Mouse (Mus musculus) CD4-positive, CD25-positive, alpha-beta regulatory T cell, adult 2 months (primary cell): ENCODE results near the gene Ltf.

Experiments used
- DNase-seq: peaks from one replicate; pipeline ENCODE4 v3.0.0-alpha.2; 2012; ENCODE audit warnings: low read depth, low spot score

The Ltf gene

DNA sequence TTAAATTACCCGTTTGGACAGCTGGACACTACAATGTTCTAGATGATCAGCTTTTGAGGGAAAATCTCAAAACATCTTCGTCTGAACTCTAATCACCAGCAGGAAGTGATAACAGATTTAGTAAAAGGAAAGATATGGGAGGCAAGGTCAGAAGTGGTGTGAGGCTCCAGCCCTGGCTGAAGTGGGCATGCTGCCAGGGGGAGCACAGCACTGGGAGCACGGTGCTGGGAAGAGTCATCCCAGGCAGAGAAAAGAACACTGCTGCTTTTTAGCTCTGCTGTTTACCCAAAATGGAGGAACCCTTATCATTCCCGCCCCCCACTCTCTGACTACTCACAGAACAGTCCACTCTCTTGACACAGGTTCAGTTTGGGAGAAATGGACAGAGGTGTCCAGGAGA is 20.9 kb downstream of the Ltf start:
- DNase-seq: no peak

DNA sequence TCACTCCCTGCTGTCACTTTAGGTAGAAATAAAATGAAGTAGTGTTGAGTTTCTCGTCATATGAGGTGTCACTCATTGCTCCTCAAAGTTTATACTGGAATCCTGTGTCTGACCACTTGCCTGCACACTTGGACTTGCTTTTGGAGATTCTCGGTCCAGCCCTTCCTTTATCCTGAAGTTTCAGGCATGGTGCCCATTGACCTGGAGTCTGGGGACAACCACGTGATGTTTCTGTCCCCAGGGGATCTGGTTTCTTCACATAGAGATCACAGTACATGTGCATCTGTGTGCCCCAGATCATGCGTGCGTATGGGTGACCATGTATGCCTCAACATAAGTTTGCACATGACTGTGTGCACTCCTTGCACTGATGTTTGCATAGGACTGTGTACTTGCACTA is 23.2 kb downstream of the Ltf start:
- no peak for DNase-seq

DNA sequence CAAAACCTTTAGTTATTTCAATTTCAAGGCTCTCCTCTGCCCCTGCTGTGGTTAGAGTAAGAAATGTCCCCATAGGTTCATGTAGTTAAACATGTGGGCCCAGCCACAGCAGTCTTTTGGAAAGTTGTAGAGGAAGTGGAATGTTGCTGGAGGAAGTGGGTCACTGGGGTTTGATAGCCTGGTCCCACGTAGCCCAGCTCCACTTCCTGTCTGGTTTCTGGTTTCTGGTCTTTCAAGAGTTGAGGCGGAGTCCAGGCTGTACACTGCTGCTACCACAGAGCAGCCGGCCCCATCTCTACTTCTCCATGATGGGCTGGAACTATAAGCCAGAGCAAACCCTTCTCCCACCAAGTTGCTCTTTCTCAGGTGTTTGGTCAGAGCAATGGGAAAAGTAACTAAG is 27.2 kb downstream of the Ltf start:
- peak; percentile 54 for DNase-seq

DNA sequence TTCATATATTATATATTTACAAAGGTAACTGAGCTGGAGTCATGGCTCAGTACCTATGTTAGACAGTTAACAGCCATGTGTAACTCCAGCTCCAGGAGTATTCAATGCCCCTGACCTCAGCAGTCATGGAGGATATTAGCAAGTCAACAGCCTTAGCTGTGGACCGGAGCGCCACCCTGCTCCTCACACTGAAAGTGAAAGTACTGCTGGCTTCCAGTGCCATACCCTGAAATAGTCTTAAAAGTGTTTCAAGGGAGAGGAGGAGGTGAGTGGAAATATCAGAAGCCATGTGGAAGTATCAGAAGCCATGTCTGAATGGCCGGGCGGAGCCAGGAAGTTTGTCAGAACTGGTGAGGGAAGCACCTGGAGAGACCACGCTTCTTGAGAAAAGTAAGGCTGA is 28.2 kb downstream of the Ltf start:
- peak; percentile 61 for DNase-seq

DNA sequence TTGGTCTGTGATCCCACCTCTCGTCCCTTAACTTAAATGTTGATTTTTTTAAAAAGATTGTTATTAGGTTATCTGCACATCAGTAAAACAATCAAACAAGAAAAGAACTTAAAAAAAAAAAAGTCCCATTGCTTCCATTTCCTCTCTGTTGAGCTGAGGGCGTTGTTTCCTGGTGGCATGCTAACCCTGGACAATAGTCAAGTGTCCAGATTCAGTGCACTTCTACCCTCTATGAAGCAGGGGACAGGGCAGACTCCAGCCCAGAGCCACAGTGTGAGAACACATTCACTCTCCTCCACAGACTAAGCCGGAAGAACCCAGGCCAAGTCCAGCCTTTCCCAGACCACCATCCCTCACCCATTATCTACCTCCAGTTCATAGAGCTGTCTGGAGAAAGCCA is 29.4 kb downstream of the Ltf start:
- no peak for DNase-seq

DNA sequence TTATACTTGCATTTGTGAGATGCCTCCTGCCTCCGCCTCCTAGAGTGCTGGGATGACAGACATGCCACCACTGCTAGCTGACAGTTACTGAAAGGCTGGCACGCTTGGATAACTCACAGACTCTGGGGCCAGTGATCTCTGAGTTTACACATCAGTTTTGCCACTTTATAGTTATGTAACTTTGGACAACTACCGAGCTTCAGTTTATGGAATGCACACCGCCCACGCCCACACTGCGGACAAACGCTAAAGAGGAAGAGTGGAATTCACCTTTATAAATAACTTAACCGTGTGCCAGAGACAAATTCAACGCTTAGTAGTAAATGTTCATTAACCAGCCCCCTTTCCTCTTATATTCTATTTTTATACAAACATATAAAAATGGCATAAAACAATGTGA is 35.9 kb downstream of the Ltf start:
- DNase-seq: no peak

DNA sequence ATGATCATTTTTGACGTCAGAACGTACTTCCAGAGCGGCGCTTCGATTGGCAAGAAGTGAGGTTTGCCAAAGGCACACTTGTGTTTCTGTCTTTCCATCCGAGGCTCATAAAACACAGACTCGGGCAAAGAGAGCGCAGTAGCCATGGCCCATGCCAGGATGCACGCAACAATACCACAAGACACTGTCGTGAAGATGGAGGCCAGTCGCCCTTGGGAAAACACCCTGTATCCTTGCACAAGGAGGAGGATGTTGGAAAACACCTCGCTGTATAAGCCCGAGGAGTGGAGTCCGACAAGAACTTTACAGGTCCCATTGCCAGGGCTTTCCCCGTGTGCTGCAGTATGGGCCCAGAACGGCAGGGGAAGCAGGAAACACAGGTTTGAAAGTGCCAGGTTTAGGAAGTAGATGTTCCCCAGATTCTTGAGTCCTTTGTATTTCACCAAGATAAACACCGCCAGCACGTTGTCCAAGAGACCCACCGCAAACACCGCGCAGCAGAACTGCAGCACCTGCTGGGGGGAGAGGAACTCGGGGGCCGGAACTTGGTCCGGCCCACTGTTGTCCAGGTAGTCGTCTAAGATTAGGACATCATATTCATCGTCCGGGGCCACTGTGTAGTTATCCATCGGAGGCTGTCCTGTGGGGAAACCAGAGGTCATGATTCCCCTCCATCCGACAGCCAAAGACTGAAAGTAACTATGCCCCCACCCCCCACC is 36.9 kb downstream of the Ltf start:
- peak; percentile 61 for DNase-seq

DNA sequence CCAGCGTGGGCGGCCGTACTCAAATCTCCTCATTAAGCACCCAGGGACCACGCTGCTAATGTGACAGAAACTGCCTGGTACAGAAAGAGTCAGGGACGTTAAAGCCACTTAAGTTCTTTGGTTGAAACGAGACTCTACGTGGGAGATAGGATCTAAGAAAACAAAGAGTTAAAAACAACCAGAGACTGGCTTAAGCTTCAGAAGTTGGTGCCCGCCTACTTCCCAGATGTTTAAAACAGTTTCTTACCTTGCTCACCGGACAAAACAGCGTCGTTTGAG is 37.4 kb downstream of the Ltf start:
- peak; percentile 68 for DNase-seq

DNA sequence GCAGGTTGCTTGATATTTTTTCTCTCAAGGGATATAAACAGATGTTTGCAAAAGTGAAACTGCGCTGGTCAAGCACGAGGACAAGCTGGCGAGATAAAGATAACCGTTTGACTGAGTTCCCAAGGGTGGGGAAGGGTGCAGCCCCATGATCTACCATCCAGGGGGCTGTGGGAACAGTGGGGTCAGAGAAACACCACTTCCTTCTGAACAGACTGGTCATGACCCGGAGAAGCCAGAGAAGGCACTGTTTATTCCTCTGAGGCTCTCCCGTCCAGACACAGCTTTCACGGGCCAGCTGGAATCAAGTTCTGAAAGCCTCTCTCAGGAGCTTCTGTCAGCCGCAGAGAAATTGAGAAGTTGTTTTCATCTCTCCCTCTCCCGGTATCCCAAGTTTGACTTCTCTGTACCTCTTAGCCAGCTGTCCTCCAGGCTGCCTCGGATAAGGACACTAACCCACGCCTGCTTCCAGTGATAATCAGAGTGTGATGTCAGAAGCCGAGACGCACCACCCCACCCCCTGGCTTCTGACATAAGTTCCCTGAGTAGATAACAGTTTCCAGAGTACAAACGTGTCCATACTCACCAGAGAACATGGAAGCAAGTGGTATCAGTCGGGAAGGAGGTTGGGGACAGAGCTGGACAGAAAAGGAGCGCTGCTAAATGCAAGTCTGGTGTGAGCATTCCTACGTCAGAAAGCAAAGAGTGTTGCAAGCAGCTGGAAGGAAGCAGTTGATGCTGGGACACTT is 37.9 kb downstream of the Ltf start, which contains the start of gene Ccrl2:
TSS of gene Ccrl2 (minus strand) at position 722 of the 746 bp plus-strand sequence.
- peak; percentile 66 for DNase-seq

DNA sequence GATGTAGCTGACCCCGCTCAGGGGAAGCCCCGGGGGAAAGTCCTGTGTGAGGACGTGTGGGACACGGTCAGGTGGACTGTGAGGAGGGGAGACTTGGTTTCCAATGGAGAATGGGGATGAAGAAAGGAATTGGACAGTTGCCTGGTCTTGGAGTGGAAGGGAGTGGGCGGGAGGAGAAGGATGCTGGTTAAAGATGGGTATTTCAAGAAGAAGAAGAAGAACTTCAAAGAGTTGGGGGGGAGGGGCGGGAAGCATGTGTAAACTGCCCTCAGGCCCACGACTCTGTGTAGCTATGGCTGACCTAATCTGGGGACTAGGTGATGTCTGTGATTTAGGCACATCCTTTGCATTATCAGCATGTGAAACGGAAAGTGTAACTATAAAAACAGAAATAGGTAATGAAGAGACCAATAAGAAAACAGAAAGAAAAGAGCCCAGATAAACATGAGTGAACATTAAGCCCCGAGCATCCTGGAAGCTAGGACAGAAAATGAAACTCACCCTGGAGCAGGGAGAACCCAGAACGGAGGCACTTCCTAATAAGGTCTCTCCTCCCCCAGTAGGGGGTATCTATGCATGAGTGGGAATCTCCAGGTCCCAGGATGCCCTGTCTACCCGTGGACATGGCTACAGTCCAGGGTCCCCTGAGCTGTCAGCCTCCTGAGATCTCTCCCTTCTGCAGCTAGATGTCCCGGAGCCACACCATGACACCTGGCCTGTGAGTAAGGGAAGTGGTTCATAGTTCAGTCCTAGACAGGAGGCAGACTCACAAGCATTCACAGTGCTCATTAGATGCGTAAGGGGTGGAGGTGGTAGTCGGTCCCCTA is 38.7 kb downstream of the Ltf start:
- peak; percentile 52 for DNase-seq

DNA sequence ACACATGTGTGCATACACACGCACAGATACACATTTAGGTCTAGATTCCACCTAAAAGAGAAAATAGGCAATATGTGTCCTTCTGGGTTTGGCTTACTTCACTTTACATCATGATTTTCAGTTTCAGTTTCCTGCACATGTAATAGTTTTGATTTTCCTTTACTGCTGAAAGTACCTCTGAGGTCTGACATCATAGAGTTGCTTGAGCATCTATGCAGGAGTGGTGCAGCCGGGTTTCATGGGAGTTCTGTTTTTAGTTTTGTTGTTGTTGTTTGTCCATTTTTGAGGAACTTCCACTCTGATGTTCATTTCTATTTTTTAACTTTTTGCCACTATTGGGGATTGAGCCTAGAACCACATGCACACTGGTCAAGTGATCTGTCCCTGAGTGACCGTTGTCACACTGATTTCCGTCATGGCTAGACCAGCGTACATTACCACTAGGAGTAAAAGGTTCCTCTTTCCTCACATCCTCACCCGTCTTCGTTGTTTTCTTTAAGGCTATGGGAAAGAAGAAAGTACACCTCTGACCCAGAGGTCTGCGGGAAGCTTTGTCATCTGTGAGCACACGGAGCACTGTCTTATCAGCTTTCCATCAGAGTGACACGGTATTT is 40.0 kb downstream of the Ltf start:
- peak; percentile 50 for DNase-seq

DNA sequence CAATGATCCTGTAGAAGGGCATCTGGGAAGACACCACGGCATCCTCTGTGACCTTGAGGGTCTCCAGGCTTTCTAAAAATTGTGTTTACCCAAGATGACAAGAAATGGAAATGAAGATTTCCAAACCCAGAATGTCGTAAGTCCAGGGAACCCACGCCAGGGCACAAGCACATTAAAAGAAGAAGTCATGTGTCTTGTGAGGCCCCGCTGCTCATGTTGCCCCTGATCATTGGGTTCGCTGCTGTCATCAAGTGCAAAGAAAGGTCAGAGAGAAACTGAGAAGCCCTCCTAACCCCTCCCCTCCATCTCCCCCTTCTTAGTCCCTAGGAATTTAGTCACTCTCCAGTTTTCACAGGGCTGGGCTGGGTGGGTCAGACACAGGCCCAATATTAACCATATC is 43.8 kb downstream of the Ltf start:
- DNase-seq: no peak

DNA sequence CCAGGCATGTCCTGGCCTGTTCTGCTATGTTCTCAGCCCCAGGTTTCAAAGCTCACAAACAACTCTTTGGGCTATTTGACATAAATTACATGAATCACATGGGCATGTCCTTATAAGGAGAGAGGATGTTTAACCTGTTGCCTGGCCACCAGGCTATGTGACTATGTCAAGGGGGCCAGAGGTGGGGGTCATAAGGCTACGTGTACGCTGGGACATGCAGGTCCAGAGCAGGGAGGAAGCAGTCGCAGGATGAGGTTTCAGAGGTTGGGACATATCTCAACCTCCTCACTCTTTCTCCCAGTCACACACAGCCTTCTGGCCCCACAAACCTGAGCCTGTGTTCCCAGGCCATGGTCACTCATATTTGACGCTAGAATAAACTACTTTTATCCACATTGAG is 48.0 kb downstream of the Ltf start:
- no peak for DNase-seq

DNA sequence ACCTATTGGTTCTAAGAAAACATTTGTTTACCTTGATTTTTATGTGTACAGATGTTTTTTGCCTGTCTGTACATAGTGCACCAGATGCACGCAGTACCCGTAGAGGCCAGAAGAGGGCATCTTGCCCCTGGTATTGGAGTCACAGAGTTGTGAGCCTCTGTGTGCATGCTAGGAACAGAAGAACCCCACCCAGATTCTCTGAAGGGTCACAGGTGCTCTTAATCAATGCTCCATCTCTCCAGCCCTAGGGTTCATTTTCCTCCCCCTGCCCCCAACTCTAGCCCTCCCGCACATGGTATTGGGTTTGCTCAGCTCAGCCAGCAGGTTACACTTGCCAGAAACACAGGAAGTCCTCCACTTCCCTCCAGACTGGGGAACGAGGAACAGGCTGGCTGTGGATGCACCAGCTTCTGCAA is 51.5 kb downstream of the Ltf start:
- DNase-seq: peak; percentile 78

DNA sequence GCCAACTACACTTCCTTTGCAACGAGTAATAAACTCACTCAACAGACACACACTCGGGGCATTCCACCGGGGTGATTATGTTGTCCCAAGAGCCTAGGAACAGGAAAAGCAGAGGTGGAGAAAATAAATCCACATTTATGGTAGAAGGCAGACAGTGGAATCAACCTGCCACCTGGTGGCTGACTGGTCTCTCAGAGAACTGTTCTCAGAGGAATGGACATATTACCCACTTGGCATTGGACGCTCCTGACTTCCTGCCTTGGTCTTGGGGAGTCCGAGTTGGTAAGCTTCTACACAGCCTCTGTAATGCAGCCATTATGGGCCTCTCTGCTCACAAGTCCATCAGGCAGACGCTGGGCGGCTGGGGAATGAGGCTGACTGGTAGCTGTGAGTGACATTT is 53.1 kb downstream of the Ltf start:
- peak; percentile 62 for DNase-seq

DNA sequence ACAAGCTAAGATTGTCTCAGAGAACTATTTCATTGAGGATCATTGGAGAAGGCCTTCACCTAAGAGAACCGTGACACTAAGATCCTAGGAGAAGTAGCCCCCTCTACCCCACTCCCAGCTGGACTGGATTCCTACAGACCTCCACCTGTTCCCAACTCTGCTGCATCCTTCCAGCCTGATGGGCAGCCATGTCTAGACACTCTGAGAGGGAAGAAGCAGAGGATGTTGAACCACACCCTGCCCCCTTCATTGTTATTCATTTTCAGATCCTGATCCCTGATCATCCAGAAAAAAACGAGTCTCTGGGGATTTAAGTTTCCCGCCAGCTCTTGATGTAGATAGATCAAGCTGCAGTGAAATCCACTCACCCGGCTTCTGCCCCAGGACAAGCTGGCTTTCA is 53.9 kb downstream of the Ltf start:
- no peak for DNase-seq

DNA sequence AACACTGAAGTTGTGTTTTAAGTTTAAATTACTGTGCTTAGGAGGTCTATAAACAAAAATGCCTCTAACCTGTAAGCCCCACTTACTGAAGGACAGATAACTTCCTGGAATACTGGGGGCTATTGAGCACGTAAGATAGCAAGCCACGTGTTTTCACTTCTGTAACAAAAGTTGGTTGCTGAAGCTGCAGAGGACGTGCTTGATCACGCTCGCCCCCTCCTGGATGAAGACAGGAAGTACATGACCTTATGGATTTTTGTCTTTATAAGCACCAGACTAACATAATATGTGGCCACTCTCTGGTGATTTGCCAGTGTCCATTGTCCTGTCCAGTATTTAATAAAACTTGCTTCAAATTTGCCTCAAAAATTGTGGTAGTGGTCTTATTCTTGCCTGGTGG is 58.7 kb downstream of the Ltf start:
- DNase-seq: peak; percentile 65

DNA sequence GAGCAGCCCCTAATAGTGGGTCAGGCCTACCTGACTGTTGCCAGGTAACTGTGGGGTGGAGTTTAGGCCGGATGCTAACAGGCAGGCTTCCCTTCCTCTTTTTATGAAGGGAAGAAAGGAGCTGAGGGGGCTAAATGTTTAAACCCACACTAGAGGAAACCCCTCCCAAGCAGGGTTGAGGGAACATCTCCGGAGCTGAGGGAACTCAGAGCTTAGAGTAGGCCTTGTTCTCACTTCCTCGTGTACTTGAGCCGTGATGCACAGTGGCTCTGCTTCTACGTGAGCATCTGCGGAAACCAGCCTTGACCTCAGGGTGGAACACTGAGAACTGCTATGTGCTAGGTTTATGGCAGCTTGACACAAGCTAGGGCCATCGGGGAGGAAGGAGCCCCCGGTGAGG is 61.7 kb downstream of the Ltf start:
- no peak for DNase-seq

DNA sequence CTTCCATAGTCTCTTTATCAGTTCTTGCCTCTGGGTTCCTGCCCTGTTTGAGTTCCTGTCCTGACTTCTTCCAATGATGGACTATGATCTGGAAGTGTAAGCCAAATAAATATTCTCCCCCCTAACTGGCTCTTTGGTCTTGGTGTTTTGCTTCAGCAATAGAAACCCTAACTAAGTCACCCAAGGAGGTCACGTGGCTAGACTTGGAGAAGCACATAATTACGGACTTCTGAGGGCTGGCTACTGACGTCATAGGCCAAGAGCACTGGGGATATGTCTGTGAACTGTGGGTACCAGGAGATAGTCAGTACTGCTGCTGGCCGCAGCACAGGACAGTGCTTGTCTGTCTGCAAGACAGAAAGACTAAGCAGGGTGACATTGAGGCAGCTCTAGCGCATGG is 62.7 kb downstream of the Ltf start:
- DNase-seq: no peak

DNA sequence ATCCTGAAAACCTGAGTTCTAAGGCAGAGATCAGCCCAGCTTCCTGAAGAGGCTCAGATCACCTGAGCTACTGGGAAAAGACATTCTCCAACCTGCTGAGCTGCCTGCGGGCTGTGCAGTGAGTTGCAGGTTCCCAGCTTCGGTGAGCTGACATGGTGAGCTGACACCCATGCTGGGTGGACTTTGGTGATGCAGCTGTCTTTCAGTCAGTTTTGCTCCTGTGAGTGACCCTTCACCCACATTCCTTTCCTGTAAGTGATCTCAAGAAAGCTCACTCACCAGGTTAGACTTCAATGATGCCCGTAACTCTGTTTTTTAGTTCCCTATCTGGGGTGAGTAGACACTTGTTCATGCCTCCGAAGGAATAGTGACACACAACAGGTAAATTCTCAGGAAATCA is 66.3 kb downstream of the Ltf start:
- no peak for DNase-seq

DNA sequence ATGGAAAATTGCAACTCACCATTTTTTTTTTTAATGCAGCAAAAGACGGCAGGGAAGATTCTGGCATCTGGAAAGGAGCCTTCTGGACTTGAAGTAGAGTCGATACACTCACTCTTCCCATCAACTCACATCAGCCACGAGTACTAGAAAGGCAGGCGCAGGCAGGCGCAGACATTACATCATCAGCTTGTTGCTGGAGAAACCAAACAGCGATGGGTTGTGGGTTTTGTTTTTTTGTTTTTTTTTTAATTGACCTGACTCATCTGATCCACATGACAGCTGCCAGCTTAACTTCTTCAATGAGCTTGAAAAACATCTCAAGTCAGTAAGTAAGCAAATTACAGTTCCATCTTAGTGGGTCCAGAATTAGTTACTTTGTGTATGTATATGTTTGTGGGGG is 67.1 kb downstream of the Ltf start:
- DNase-seq: peak; percentile 30

DNA sequence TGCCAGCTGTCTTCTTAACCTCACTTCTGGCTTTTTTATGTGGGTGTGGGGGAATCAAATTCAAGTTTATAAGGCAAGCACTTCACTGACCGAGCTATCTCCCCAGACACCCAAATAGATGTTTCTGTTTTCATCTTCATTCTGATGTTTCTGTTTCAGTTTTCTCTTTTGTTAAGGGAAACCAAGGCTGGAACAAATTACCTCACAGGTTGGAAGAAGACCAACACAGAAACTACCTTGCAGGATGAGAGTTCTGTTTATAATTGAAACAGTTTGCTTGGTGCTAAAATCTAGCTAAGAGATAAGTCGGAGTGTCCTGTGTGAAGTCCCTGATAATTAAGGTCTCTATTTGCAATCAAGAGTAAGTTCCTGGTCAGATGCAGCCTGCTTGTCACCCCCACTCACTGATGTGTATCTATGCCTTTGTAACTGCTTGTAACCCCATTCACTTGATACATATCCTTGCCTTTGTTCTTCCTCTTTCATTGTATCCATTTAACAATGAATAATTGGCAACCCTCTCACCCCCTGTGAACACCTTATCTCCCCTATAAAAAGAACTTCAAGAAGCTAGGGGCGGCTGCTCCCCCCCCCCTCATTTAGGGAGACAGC is 68.0 kb downstream of the Ltf start:
- no peak for DNase-seq
